Mouse (Mus musculus) heart, adult 8-10 months (tissue): ENCODE measurements around the gene Acp4. TPM values are rescaled to one million over a fixed set of nuclear protein-coding genes. Genes with fewer than 3 reads are reported as not detected.

ENCODE experiments used
- total RNA-seq, 4 experiments: library from RNA; stranded (reverse); gene quantifications; 2 replicates each; pipeline ENCODE4 v1.2.4; 2022

Gene Acp4
- total RNA-seq, 4 experiments from 2014 or later, result not detected

Other genes with a start within 250 kb of the Acp4 start
- 1 to 10 TPM; 1.7 to 7.4 (median 4.1) TPM for gene Klk1b26, start 245.2 kb downstream of the Acp4 start, total RNA-seq
- not detected for gene Klk1b27, start 205.1 kb downstream of the Acp4 start, total RNA-seq
- not detected for gene Klk1b21, start 155.1 kb downstream of the Acp4 start, total RNA-seq
- not detected for gene Klk1b22, start 144.7 kb downstream of the Acp4 start, total RNA-seq
- gene Klk1b16, start 120.6 kb downstream of the Acp4 start, total RNA-seq, result not detected
- gene Klk1b24, start 69.1 kb downstream of the Acp4 start, total RNA-seq, result not detected
- not detected for gene Klk1b3, start 59.2 kb downstream of the Acp4 start, total RNA-seq
- not detected for gene Klk1b4, start 49.9 kb downstream of the Acp4 start, total RNA-seq
- gene Klk1b5, start 41.4 kb downstream of the Acp4 start, total RNA-seq, result not detected
- under 1 TPM in 2 of 4 experiments, not detected in 2; 0.47 to 0.57 TPM for gene Klk1, start 32.0 kb downstream of the Acp4 start, total RNA-seq
- not detected for gene Gm36864, start 21.2 kb downstream of the Acp4 start, total RNA-seq
- gene 1700028J19Rik, start 10.7 kb downstream of the Acp4 start, total RNA-seq, result under 1 TPM; 0.31 to 0.98 (median 0.74) TPM
- gene 2410002F23Rik, start 10.7 kb downstream of the Acp4 start, total RNA-seq, result 10 to 100 TPM in 3 of 4 experiments, 1 to 10 TPM in 1; 8.9 to 18.2 (median 13.7) TPM
- gene Gm15517, start 4.1 kb upstream of the Acp4 start, total RNA-seq, result not detected
- gene Clec11a, start 49.5 kb upstream of the Acp4 start, total RNA-seq, result 1 to 10 TPM in 1 of 4 experiments, under 1 TPM in 3; 0.41 to 1.2 (median 0.67) TPM
- gene Shank1, start 52.9 kb upstream of the Acp4 start, total RNA-seq, result 1 to 10 TPM; 1.8 to 4.7 (median 3.3) TPM
- 1 to 10 TPM; 2.4 to 3.7 (median 3.1) TPM for gene Syt3, start 126.7 kb upstream of the Acp4 start, total RNA-seq
- gene 1700008O03Rik, start 128.4 kb upstream of the Acp4 start, total RNA-seq, result under 1 TPM in 1 of 4 experiments, not detected in 3; 0.46 TPM
- gene Lrrc4b, start 171.6 kb upstream of the Acp4 start, total RNA-seq, result 10 to 100 TPM; 33.5 to 37.9 (median 36.4) TPM
- gene Aspdh, start 208.0 kb upstream of the Acp4 start, total RNA-seq, result 1 to 10 TPM in 1 of 4 experiments, under 1 TPM in 1, not detected in 2; 0.79 to 1.5 TPM
- gene Josd2, start 210.6 kb upstream of the Acp4 start, total RNA-seq, result 100 to 1,000 TPM; 109 to 130 (median 125) TPM
- gene Emc10, start 239.2 kb upstream of the Acp4 start, total RNA-seq, result 10 to 100 TPM; 73.8 to 84.8 (median 83.7) TPM
- gene Fam71e1, start 239.2 kb upstream of the Acp4 start, total RNA-seq, result 1 to 10 TPM; 2.5 to 6.7 (median 3.3) TPM